Mouse (Mus musculus) liver, embryonic 14.5 days (tissue): ENCODE measurements at regions not wholly inside any gene's neighbourhood (a gene's known extent, or its start where the extent isn't known, plus 50 kb on each side); places are given as distances from the start of the nearest gene placed in this dataset.
"Not testable (repeated sequence)": the region's sequence is repeated elsewhere in the genome, so short reads cannot be mapped to it uniquely, and the experiment has no call there.

Experiments
- ATAC-seq: fragments of 200-750 bp; cut with Nextera tagmentation; 2 replicates; pipeline ENCODE4 v1.8.0; 2017; ENCODE audit warnings: moderate number of reproducible peaks, mild to moderate bottlenecking, moderate library complexity; ENCODE audit not compliant: insufficient read depth
- DNase-seq, 3 experiments: peaks; one replicate each; pipeline ENCODE4 v3.0.0-alpha.2; 2012 to 2013; ENCODE audit warnings: low read depth in 3 of 3, low spot score in 3 of 3
- H3K27ac ChIP-seq: fragments of 300-500 bp; sonication (generic); 2 replicates; pipeline ENCODE4 v1.5.1; 2014; ENCODE audit warnings: moderate library complexity, mild to moderate bottlenecking, control low read depth, inconsistent platforms
- H3K27me3 ChIP-seq: fragments of 300-500 bp; sonication (generic); 2 replicates; pipeline ENCODE4 v1.6.1; 2014; ENCODE audit warnings: mild to moderate bottlenecking, low read length, moderate library complexity; ENCODE audit not compliant: control insufficient read depth, insufficient read depth
- H3K36me3 ChIP-seq: fragments of 300-500 bp; sonication (generic); replicated peaks from 2 replicates; pipeline ENCODE4 v1.6.1; 2014; ENCODE audit warnings: low read depth; ENCODE audit not compliant: control insufficient read depth, insufficient read depth
- H3K4me1 ChIP-seq, 2 experiments: fragments of 200-500 bp in 1 of 2; fragments of 300-500 bp in 1 of 2; sonication (generic) in 1 of 2; replicated peaks; 2 replicates each; pipeline ENCODE4 v1.6.1; 2012 to 2014; ENCODE audit warnings: antibody characterized with exemption in 1 of 2, inconsistent platforms in 1 of 2, low read length in 1 of 2; ENCODE audit not compliant: control insufficient read depth in 2 of 2, insufficient read depth in 2 of 2
- H3K4me2 ChIP-seq: fragments of 300-500 bp; sonication (generic); 2 replicates; pipeline ENCODE4 v1.6.1; 2014; ENCODE audit warnings: low read depth, mild to moderate bottlenecking, control low read depth, moderate library complexity
- H3K4me3 ChIP-seq, 2 experiments: fragments of 200-500 bp in 1 of 2; fragments of 300-500 bp in 1 of 2; sonication (generic) in 1 of 2; 2 replicates each; pipeline ENCODE4 v1.5.1; 2012 to 2014; ENCODE audit warnings: low read depth in 2 of 2, low read length in 2 of 2, mild to moderate bottlenecking in 2 of 2, control low read depth in 1 of 2, inconsistent platforms in 1 of 2, moderate library complexity in 1 of 2; ENCODE audit not compliant: insufficient read depth in 1 of 2
- H3K9ac ChIP-seq: fragments of 300-500 bp; sonication (generic); replicated peaks from 2 replicates; pipeline ENCODE4 v1.6.1; 2014; ENCODE audit warnings: mild to moderate bottlenecking, control low read depth, moderate library complexity
- H3K9me3 ChIP-seq: fragments of 300-500 bp; sonication (generic); 2 replicates; pipeline ENCODE4 v1.6.1; 2016; ENCODE audit warnings: low read length, mixed read lengths; ENCODE audit not compliant: control insufficient read depth
- WGBS: fragments of 180-500 bp; shearing (Covaris S2); extraction: QIAGEN DNeasy Blood & Tissue Kit; methylation state at CpG from one replicate; pipeline ENCODE4 v1.1.7; 2014; ENCODE audit not compliant: insufficient replicate concordance; 5-methylcytosine and 5-hydroxymethylcytosine counted together

GRCm38 (mm10) chr13:12666050-12666449 lies 100.4 kb downstream of the Ero1lb start:
- H3K4me2 ChIP-seq, DNase-seq, H3K9me3 ChIP-seq, ATAC-seq, H3K27ac ChIP-seq, H3K9ac ChIP-seq, H3K4me3 ChIP-seq, H3K4me1 ChIP-seq, H3K27me3 ChIP-seq, H3K36me3 ChIP-seq: not testable (repeated sequence)
- 48% methylated on average over 3 of the region's 3 CpGs for WGBS
